Mouse (Mus musculus): Measurements from ENCODE around the gene Hsd3b2.

- TF ChIP-seq CTCF (IDR thresholded peaks at IDR 0.05; ENCODE audit: low read depth, low read length) (no peak), POLR2A (IDR thresholded peaks at IDR 0.05; ENCODE audit: extremely low read depth, insufficient read depth, low read length) (no peak)
Measured at GRCm38 (mm10) chr3:98733724-98734123, 9.4 kb upstream of the Hsd3b2 start.

Data from liver, adult 2 months (tissue).